Mouse (Mus musculus) hindbrain, postnatal 0 days (tissue): Measurements from ENCODE around the gene Lhfp. TPM values are rescaled to one million over a fixed set of nuclear protein-coding genes. Genes with fewer than 3 reads are reported as not detected.
A peak's percentile ranks its signal among the peaks of the same experiment; 100 is the strongest.
"Not testable (repeated sequence)": the region's sequence is repeated elsewhere in the genome, so short reads cannot be mapped to it uniquely, and the experiment has no call there.

Experiments
- ATAC-seq: fragments of 200-750 bp; cut with Nextera tagmentation; 2 replicates; pipeline ENCODE4 v1.8.0; 2017; ENCODE audit warnings: mild to moderate bottlenecking, moderate TSS enrichment, moderate library complexity
- DNase-seq: peaks from one replicate; pipeline ENCODE4 v3.0.0-alpha.2; 2015; ENCODE audit warnings: low spot score
- H3K27ac ChIP-seq: fragments of 300-500 bp; sonication (generic); 2 replicates; pipeline ENCODE4 v1.5.1; 2014; ENCODE audit warnings: mild to moderate bottlenecking
- H3K27me3 ChIP-seq: fragments of 300-500 bp; sonication (generic); 2 replicates; pipeline ENCODE4 v1.6.1; 2014; ENCODE audit warnings: low read length, mixed read lengths; ENCODE audit not compliant: insufficient read depth
- H3K36me3 ChIP-seq: fragments of 300-500 bp; sonication (generic); 2 replicates; pipeline ENCODE4 v1.6.1; 2014; ENCODE audit warnings: low read length, mixed read lengths; ENCODE audit not compliant: insufficient read depth
- H3K4me1 ChIP-seq: fragments of 300-500 bp; sonication (generic); 2 replicates; pipeline ENCODE4 v1.6.1; 2014; ENCODE audit warnings: antibody characterized with exemption, low read length, mixed read lengths; ENCODE audit not compliant: insufficient read depth
- H3K4me2 ChIP-seq: fragments of 300-500 bp; sonication (generic); 2 replicates; pipeline ENCODE4 v1.6.1; 2014; ENCODE audit warnings: low read depth, mild to moderate bottlenecking, low read length, moderate library complexity, mixed read lengths
- H3K4me3 ChIP-seq: fragments of 300-500 bp; sonication (generic); 2 replicates; pipeline ENCODE4 v1.5.1; 2014; ENCODE audit warnings: low read length
- H3K9ac ChIP-seq: fragments of 300-500 bp; sonication (generic); replicated peaks from 2 replicates; pipeline ENCODE4 v1.6.1; 2014; ENCODE audit warnings: mild to moderate bottlenecking, low read length, moderate library complexity, mixed read lengths
- H3K9me3 ChIP-seq: fragments of 300-500 bp; sonication (generic); 2 replicates; pipeline ENCODE4 v1.6.1; 2016; ENCODE audit warnings: low read length, mixed read lengths
- CTCF ChIP-seq: IDR thresholded peaks from 2 replicates; pipeline ENCODE4 v1.5.1; 2016; ENCODE audit warnings: antibody characterized with exemption, control low read depth, low read depth
- WGBS: fragments of 180-500 bp; shearing (Covaris S2); extraction: QIAGEN DNeasy Blood & Tissue Kit; methylation state at CpG from one replicate; pipeline ENCODE4 v1.1.7; 2014; 5-methylcytosine and 5-hydroxymethylcytosine counted together
- polyA plus RNA-seq: library from polyadenylated mRNA; unstranded; fragments of >200 nt; fragmentation: Nextera tagmentation; extraction: Ambion mirVana; gene quantifications from 2 replicates; pipeline ENCODE4 v1.2.1, GENCODE M21; 2015
- total RNA-seq: library from RNA; depleted of rRNA; stranded (reverse); fragments of >200 nt; gene quantifications from 2 replicates; pipeline ENCODE4 v1.2.3, GENCODE M21; 2014

Lhfp gene
- total and polyA plus RNA-seq, 2 experiments from 2014 or later, result 57.2 to 68.0 TPM

- H3K4me1 ChIP-seq, result peaks cover 6% of the 10 kb centered on the region; the same call in 1 of the 2 replicates
- no peak overlapping the region for H3K9ac ChIP-seq
- no peak for ATAC-seq
- H3K27me3 ChIP-seq, result no peaks in the 10 kb centered on the region
- no peak for TF ChIP-seq CTCF
- H3K36me3 ChIP-seq, result no peaks in the 10 kb centered on the region
- no peaks in the 10 kb centered on the region for H3K9me3 ChIP-seq
- no peak overlapping the region for H3K4me2 ChIP-seq
- peak; percentile 16 for DNase-seq
- 42% methylated on average over 5 of the region's 5 CpGs for WGBS
- H3K27ac ChIP-seq, result no peak overlapping the region
- no peak overlapping the region for H3K4me3 ChIP-seq
Measured at GRCm38 (mm10) chr3:53253223-53253832, 212.0 kb downstream of the Lhfp start.

- no peaks in the 10 kb centered on the region for H3K36me3 ChIP-seq
- H3K9me3 ChIP-seq, result no peaks in the 10 kb centered on the region
- no peak overlapping the region for H3K9ac ChIP-seq
- H3K27ac ChIP-seq, result no peak overlapping the region
- H3K27me3 ChIP-seq, result no peaks in the 10 kb centered on the region
- no peaks in the 10 kb centered on the region for H3K4me1 ChIP-seq
- WGBS, result 39% methylated on average over 7 of the region's 7 CpGs
- DNase-seq (no peak), ATAC-seq (no peak)
- no peak overlapping the region for H3K4me2 ChIP-seq
- no peak overlapping the region for H3K4me3 ChIP-seq
- TF ChIP-seq CTCF, result no peak
Measured at GRCm38 (mm10) chr3:53258657-53259158, 217.4 kb downstream of the Lhfp start.

DNA sequence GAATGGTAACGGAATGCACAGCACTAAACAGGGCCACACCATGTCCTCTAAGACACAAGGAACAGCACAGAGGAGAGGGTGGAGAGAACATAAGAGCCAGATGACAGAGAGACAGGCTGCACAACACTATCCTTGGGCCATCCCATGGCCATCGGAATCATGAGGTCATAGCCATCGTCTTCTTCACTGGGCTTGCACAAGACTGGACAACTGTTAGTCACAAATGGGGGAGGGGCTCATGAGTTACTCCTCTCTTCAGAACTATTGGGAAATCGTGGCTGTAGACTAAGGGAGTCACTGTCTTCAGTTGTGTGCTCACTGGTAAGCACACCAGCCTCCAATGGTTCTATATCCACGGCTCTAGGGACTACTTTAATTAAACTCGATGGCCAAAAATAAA is 224.8 kb downstream of the Lhfp start:
- no peaks in the 10 kb centered on the region for H3K9me3 ChIP-seq
- H3K27ac ChIP-seq, result no peak overlapping the region
- no peak overlapping the region for H3K4me2 ChIP-seq
- 92% methylated on average over 6 of the region's 6 CpGs for WGBS
- H3K4me3 ChIP-seq, result no peak overlapping the region
- no peak for TF ChIP-seq CTCF
- ATAC-seq (no peak), DNase-seq (no peak)
- no peak overlapping the region for H3K9ac ChIP-seq
- no peaks in the 10 kb centered on the region for H3K27me3 ChIP-seq
- no peaks in the 10 kb centered on the region for H3K36me3 ChIP-seq
- no peaks in the 10 kb centered on the region for H3K4me1 ChIP-seq

GRCm38 (mm10) chr3:53267046-53267445 is 225.7 kb downstream of the Lhfp start:
- DNase-seq (peak; percentile 46), ATAC-seq (no peak)
- Histone ChIP-seq H3K27me3 (no peaks in the 10 kb centered on the region), H3K27ac (no peak overlapping the region), H3K4me1 (no peaks in the 10 kb centered on the region), H3K4me3 (no peak overlapping the region), H3K36me3 (no peaks in the 10 kb centered on the region), H3K9me3 (no peaks in the 10 kb centered on the region), H3K4me2 (no peak overlapping the region), H3K9ac (no peak overlapping the region)
- WGBS, result 51% methylated on average over 3 of the region's 3 CpGs
- TF ChIP-seq CTCF, result no peak

GRCm38 (mm10) chr3:53273220-53273619 is 231.9 kb downstream of the Lhfp start:
- ATAC-seq (no peak), DNase-seq (no peak)
- H3K4me1 ChIP-seq, result no peaks in the 10 kb centered on the region
- no peak overlapping the region for H3K4me2 ChIP-seq
- H3K27me3 ChIP-seq, result no peaks in the 10 kb centered on the region
- WGBS, result 86% methylated on average over 3 of the region's 3 CpGs
- H3K36me3 ChIP-seq, result no peaks in the 10 kb centered on the region
- H3K27ac ChIP-seq, result no peak overlapping the region
- H3K4me3 ChIP-seq, result no peak overlapping the region
- no peak overlapping the region for H3K9ac ChIP-seq
- TF ChIP-seq CTCF, result no peak
- H3K9me3 ChIP-seq, result no peaks in the 10 kb centered on the region

DNA sequence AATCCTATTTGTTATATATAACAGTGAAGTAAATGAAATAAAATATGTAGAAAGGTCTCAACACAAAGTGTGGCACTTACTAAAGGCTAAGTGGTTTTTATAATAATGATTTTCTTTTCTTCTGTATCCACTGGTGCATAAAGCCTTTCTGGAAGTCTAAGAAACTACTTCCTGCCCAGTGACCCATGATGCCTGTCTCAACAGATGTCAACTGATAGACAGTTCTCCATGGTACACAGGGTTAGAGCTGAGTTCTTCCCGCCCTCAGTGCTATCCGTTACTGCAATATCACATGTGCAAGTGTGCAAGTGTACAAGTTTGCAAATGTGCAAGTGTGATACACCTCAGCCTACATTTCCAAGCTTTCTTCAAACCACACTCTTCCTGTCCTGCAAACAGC is 236.7 kb downstream of the Lhfp start:
- H3K9me3 ChIP-seq, result no peaks in the 10 kb centered on the region
- TF ChIP-seq CTCF, result no peak

GRCm38 (mm10) chr3:53282005-53282404 is 240.7 kb downstream of the Lhfp start:
- H3K27ac ChIP-seq, H3K9ac ChIP-seq, H3K4me2 ChIP-seq, H3K36me3 ChIP-seq, ATAC-seq, H3K4me3 ChIP-seq, DNase-seq, H3K9me3 ChIP-seq, H3K4me1 ChIP-seq, H3K27me3 ChIP-seq: not testable (repeated sequence)
- 55% methylated on average over 3 of the region's 3 CpGs for WGBS

More for the DNA sequence above, 236.7 kb downstream of the Lhfp start:
- DNase-seq, result no peak
- Histone ChIP-seq H3K36me3 (no peaks in the 10 kb centered on the region), H3K9ac (no peak overlapping the region), H3K4me1 (no peaks in the 10 kb centered on the region), H3K4me3 (no peak overlapping the region), H3K27me3 (no peaks in the 10 kb centered on the region), H3K27ac (no peak overlapping the region), H3K4me2 (no peak overlapping the region)
- WGBS, result 79% methylated on average over 2 of the region's 2 CpGs
- no peak for ATAC-seq
